Mouse (Mus musculus) small intestine, adult 2 months (tissue): ENCODE measurements around the gene Pygm. TPM values are rescaled to one million over a fixed set of nuclear protein-coding genes. Genes with fewer than 3 reads are reported as not detected.
A peak's percentile ranks its signal among the peaks of the same experiment; 100 is the strongest.

Experiments used
- H3K27ac ChIP-seq: fragments of 200-500 bp; 2 replicates; pipeline ENCODE4 v1.5.1; 2012; ENCODE audit warnings: low read depth, low read length, control low read depth, inconsistent platforms; ENCODE audit not compliant: insufficient read depth
- H3K27me3 ChIP-seq: fragments of 200-500 bp; 2 replicates; pipeline ENCODE4 v1.6.1; 2012; ENCODE audit warnings: mild to moderate bottlenecking, moderate library complexity, low read length, inconsistent platforms; ENCODE audit not compliant: control insufficient read depth, insufficient read depth
- H3K36me3 ChIP-seq: fragments of 200-500 bp; 2 replicates; pipeline ENCODE4 v1.6.1; 2012; ENCODE audit warnings: mild to moderate bottlenecking, low read length, control low read depth, inconsistent platforms; ENCODE audit not compliant: control insufficient read depth, insufficient read depth
- H3K4me1 ChIP-seq: fragments of 200-500 bp; 2 replicates; pipeline ENCODE4 v1.6.1; 2012; ENCODE audit warnings: low read length, inconsistent platforms, mixed read lengths; ENCODE audit not compliant: control insufficient read depth, insufficient read depth, insufficient read length
- H3K4me3 ChIP-seq: fragments of 200-500 bp; 2 replicates; pipeline ENCODE4 v1.5.1; 2012; ENCODE audit warnings: low read depth, mild to moderate bottlenecking, control low read depth, inconsistent platforms, low read length, moderate library complexity
- CTCF ChIP-seq: fragments of 200-500 bp; IDR thresholded peaks from 2 replicates; pipeline ENCODE4 v1.5.1; 2012; ENCODE audit warnings: low read depth, mild to moderate bottlenecking, control low read depth, inconsistent platforms, low read length, moderate library complexity, mixed read lengths; ENCODE audit not compliant: insufficient replicate concordance, insufficient read length; ENCODE audit errors: extremely low read depth
- POLR2A ChIP-seq: fragments of 200-500 bp; IDR thresholded peaks from 2 replicates; pipeline ENCODE4 v1.6.1; 2012; ENCODE audit warnings: low read depth, mild to moderate bottlenecking, control low read depth, inconsistent platforms, low read length, moderate library complexity
- WGBS: fragments of 180-500 bp; shearing (Covaris S2); methylation state at CpG from one replicate; pipeline ENCODE4 v1.1.7; 2018; 5-methylcytosine and 5-hydroxymethylcytosine counted together
- polyA plus RNA-seq: library from polyadenylated mRNA; depleted of rRNA; stranded (reverse); fragments of >200 nt; gene quantifications from 2 replicates; pipeline ENCODE4 v1.2.3, GENCODE M21; 2012

The Pygm gene
- polyA plus RNA-seq, 1 experiment, result 3.2 TPM

DNA sequence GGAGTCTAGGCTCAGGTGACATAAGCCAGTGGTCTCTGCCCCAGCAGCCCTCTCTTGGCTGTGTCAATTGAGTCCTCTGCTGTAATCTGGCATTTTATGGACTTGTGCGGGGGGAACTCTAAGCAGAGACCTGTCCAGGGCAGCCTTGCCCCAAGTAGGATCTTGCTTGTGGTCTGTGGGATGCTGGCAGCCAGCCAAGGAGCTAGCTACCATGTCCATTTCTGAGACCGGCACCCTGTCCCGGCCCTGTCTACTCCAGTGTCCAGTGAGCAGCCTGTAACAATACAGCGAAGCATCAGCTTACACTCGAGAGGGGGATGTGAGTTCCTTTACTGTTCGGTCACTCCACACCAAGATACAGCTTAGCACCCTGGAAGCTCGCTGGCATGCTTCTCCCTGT, 30.2 kb upstream of the Pygm start:
- Histone ChIP-seq H3K4me1 (no peaks in the 10 kb centered on the region), H3K27ac (no peak overlapping the region), H3K27me3 (no peaks in the 10 kb centered on the region), H3K36me3 (peaks cover 4% of the 10 kb centered on the region; the same call in 1 of the 2 replicates), H3K4me3 (no peak overlapping the region)
- 91% methylated on average over 7 of the region's 7 CpGs for WGBS
- TF ChIP-seq POLR2A (no peak), CTCF (no peak)

DNA sequence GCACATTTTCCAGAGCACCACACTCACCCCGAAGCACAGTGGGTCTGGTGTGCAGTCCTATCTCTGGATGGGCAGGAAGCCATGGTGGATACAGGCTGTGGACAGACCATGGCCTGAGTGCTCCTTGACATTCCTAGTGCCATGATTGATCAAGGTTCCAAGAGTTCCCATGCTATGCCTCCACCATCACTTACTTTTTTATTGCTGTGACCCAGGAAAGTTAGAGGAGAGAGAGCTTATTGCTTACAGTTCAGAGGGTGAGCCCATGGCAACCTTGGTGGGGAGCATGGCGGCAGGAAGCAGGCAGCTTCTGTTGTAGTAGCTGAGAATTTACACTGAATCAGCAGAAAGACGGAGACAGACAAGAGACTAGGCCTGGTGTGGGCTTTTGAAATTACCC, 22.9 kb upstream of the Pygm start:
- Histone ChIP-seq H3K4me1 (no peaks in the 10 kb centered on the region; the same call in 1 of the 2 replicates), H3K36me3 (peaks cover 12% of the 10 kb centered on the region), H3K27ac (no peak overlapping the region), H3K27me3 (no peaks in the 10 kb centered on the region), H3K4me3 (no peak overlapping the region)
- no peak for TF ChIP-seq POLR2A
- TF ChIP-seq CTCF, result no peak
- 97% methylated on average over 3 of the region's 3 CpGs for WGBS

DNA sequence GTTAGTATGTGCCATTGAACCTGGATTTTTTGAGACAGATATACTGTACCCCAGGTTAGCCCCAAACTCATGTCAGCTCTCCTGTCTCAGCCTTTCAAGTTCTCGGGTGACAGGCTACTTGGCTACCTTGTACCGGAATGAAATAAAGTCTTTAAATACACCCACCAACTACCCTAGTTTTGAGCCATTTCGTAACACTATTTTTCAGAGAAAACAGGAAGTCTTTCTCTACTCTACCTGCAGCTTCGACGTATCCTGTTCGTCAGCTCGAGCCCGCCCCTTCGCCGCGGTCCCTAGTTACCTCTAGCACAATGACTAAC, 21.1 kb upstream of the Pygm start:
- peak overlapping the region; percentile 19 for H3K4me3 ChIP-seq
- WGBS, result under 1% methylated on average over 11 of the region's 11 CpGs
- peaks cover 25% of the 10 kb centered on the region for H3K36me3 ChIP-seq
- H3K27ac ChIP-seq, result peak overlapping the region; percentile 91
- no peaks in the 10 kb centered on the region for H3K27me3 ChIP-seq
- TF ChIP-seq POLR2A, result no peak
- no peak for TF ChIP-seq CTCF
- no peaks in the 10 kb centered on the region; the same call in 1 of the 2 replicates for H3K4me1 ChIP-seq

DNA sequence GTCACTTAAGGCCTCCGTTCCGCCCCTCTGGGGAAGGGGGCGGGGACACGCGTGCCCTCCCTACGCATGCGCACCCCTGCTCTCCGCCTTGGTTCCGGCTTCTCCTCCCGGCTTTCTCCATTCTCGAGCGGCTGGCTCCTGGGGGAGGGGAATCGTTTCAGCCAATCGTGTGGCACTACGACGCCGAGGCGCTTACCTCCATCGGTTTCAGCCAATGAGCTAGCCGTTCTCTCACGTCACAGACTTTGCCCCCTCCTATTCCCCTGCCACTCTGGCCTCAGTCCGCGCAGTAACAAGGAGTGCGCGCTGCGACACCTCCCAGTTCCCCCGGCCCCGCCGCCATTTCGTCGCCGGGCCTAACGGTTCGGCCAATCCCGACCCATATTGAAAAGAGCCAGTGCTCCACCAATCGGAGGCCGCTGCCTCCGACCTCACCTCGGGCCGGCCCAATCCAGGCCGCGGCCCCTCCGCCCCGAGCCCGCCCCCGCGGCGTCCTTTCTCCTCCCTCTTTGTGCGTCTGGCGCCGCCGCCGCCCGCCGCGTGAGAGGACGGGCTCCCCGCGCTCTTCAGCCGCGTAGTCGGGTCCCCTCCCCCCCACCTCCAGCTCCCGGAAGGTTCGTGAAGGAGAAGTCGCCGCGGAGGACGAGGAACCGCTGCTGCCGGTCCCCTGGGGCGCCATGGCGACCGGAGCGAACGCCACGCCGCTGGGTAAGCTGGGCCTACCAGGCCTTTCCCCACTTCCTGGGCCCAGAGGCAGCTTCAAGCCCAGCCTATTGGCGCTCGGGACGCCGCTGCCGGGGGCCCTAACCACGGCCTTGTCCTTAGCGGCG, 20.6 kb upstream of the Pygm start, which contains the start of gene Sf1:
Sf1 (plus strand) TSS at position 280 of the 830 bp plus-strand sequence.
- Histone ChIP-seq H3K27me3 (no peaks in the 10 kb centered on the region), H3K36me3 (peaks cover 30% of the 10 kb centered on the region), H3K4me3 (peak within 1 kb of the TSS; percentile 92), H3K27ac (peak within 1 kb of the TSS; percentile 91), H3K4me1 (no peaks in the 10 kb centered on the region; the same call in 1 of the 2 replicates)
- under 1% methylated on average over 84 of the region's 85 CpGs for WGBS
- TF ChIP-seq POLR2A (peak; percentile 75), CTCF (no peak)

DNA sequence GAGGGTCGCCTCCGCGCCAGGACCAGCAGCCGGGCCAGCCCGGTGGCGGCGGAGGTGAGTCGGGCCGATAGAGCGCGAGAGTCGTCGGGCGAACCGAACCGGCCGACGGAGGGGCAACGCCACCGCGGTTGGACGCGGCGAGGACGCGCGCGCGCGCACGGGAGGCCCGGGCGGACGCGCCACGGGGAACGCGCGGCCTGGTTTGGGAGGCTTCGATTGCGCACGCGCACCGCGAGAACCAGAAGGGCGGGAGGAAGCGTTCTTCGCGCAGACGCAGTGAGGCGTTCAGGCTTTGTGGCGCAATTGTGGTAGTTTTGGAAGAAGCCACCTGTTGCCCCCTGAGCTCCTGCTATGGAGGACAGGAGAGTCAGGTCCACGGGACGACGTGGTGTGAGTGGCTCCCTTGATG, 19.9 kb upstream of the Pygm start:
- peak overlapping the region; percentile 87 for H3K27ac ChIP-seq
- no peak for TF ChIP-seq CTCF
- TF ChIP-seq POLR2A, result peak; percentile 49
- H3K4me3 ChIP-seq, result peak overlapping the region; percentile 92
- H3K4me1 ChIP-seq, result no peaks in the 10 kb centered on the region; the same call in 1 of the 2 replicates
- 1% methylated on average over 55 of the region's 55 CpGs for WGBS
- H3K27me3 ChIP-seq, result no peaks in the 10 kb centered on the region
- H3K36me3 ChIP-seq, result peaks cover 34% of the 10 kb centered on the region

DNA sequence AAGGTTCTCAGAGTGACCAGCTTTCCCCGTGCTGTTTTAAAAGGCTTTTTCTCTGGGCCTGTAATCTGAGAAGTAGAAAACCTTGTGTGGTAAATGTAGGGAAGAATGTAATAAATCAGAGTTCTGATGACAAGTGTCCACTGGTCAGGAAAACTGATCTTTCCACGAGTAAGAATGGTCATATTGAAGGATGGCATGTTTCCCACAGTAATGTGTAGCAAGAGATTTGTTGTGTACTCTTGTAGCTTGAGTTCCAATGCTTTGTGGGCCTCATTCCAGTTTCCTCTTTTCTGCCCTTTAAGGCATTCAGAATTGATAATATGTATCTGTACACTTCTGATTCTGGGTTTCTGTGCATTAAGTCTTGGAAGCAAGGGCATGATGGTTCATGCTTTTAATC, 19.4 kb upstream of the Pygm start:
- Histone ChIP-seq H3K36me3 (peaks cover 38% of the 10 kb centered on the region), H3K27me3 (no peaks in the 10 kb centered on the region), H3K4me3 (peak overlapping the region; percentile 92), H3K4me1 (no peaks in the 10 kb centered on the region; the same call in 1 of the 2 replicates), H3K27ac (no peak overlapping the region)
- WGBS, result 0% methylated on average over 2 of the region's 2 CpGs
- no peak for TF ChIP-seq CTCF
- TF ChIP-seq POLR2A, result no peak

DNA sequence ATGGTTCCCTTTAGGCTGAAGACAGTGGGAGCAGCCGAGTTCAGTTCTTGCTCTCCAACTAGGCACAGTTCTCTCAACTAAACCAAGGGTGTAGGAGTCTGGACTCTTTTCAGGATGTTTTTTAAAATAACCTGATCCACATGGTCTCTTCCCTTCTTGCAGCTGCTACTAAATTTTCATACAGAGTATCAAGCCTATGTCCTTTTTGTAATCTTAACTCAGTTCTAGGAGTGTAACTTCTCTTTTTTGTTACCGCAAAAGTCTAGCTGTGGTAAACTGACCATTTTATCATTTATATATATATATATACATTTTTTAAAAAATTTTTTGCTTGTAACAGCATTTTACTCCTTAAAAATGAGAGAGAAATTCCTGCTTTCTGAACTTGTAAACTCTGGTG, 14.0 kb upstream of the Pygm start:
- Histone ChIP-seq H3K27ac (no peak overlapping the region), H3K27me3 (no peaks in the 10 kb centered on the region), H3K4me3 (no peak overlapping the region), H3K36me3 (peaks cover 82% of the 10 kb centered on the region), H3K4me1 (no peaks in the 10 kb centered on the region; the same call in 1 of the 2 replicates)
- TF ChIP-seq CTCF (no peak), POLR2A (no peak)
- 78% methylated on average over 2 of the region's 2 CpGs for WGBS
